Mouse (Mus musculus): ENCODE data around the gene Tff1. TPM values are rescaled to one million over a fixed set of nuclear protein-coding genes. Genes with fewer than 3 reads are reported as not detected.

The Tff1 gene
- total RNA-seq (2014; rRNA removed) (not detected in 2 replicates), polyA plus RNA-seq (2015; fragmentation: Nextera tagmentation; extraction: Ambion mirVana) (not detected in 2 replicates)

- 87% methylated on average over 6 of the region's 6 CpGs for WGBS
These were observed at the start of gene Tff1 for GRCm38 (mm10) chr17:31165127-31165526. TSS of gene Tff1 (minus strand) at chr17:31165277.

GRCm38 (mm10) chr17:31211881-31212280, 46.8 kb upstream of the Tff1 start:
- DNase-seq = no peak
- Histone ChIP-seq H3K36me3 (ENCODE audit: insufficient read depth) (no peaks in the 10 kb centered on the region), H3K4me1 (ENCODE audit: insufficient read depth) (no peaks in the 10 kb centered on the region), H3K9me3 (ENCODE audit: low read length) (no peaks in the 10 kb centered on the region), H3K9ac (no peak overlapping the region), H3K4me2 (ENCODE audit: low read depth) (no peak overlapping the region), H3K27me3 (ENCODE audit: insufficient read depth, low read length) (no peaks in the 10 kb centered on the region), H3K4me3 (ENCODE audit: low read depth, low read length) (no peak overlapping the region), H3K27ac (ENCODE audit: low read depth, low read length) (no peak overlapping the region)
- TF ChIP-seq CTCF (IDR thresholded peaks at IDR 0.05; ENCODE audit: low read depth) = no peak
- WGBS = 83% methylated on average over 6 of the region's 6 CpGs
- no peak for ATAC-seq

More at GRCm38 (mm10) chr17:31165127-31165526, at the start of gene Tff1:
- no peaks in the 10 kb centered on the region for H3K9me3 ChIP-seq (ENCODE audit: low read length)
- H3K27ac ChIP-seq (ENCODE audit: low read depth, low read length) = no peak within 1 kb of the TSS
- H3K4me3 ChIP-seq (ENCODE audit: low read depth, low read length) = no peak within 1 kb of the TSS
- no peaks in the 10 kb centered on the region for H3K4me1 ChIP-seq (ENCODE audit: insufficient read depth)
- DNase-seq (no peak), ATAC-seq (no peak)
- H3K36me3 ChIP-seq (ENCODE audit: insufficient read depth) = no peaks in the 10 kb centered on the region
- no peak within 1 kb of the TSS for H3K9ac ChIP-seq
- H3K4me2 ChIP-seq (ENCODE audit: low read depth) = no peak within 1 kb of the TSS
- H3K27me3 ChIP-seq (ENCODE audit: insufficient read depth, low read length) = no peaks in the 10 kb centered on the region
- TF ChIP-seq CTCF (IDR thresholded peaks at IDR 0.05; ENCODE audit: low read depth) = no peak

DNA sequence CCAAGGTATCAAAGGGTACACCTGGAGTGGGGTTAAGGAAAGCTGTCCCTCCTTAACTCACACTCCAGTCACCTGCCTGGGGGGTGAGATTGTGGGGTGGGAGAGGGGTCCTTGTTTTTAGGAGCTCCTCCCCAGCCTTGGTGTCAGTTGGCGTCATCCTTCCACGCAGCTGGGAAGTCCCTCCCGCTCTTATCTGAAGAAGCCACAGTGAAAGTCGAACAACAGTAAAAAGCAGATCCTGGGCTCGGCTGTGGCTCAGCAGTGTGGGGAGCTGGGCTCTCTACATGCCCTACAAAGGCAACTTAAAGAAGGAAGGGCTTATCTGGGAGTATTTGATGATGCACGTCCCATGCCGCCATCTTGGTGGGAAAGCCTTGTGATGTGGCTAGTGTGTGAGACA, 45.2 kb upstream of the Tff1 start:
- Histone ChIP-seq H3K9me3 (ENCODE audit: low read length) (no peaks in the 10 kb centered on the region), H3K4me2 (ENCODE audit: low read depth) (no peak overlapping the region), H3K36me3 (ENCODE audit: insufficient read depth) (no peaks in the 10 kb centered on the region), H3K4me1 (ENCODE audit: insufficient read depth) (no peaks in the 10 kb centered on the region), H3K27me3 (ENCODE audit: insufficient read depth, low read length) (no peaks in the 10 kb centered on the region), H3K9ac (no peak overlapping the region), H3K4me3 (ENCODE audit: low read depth, low read length) (no peak overlapping the region), H3K27ac (ENCODE audit: low read depth, low read length) (no peak overlapping the region)
- no peak for TF ChIP-seq CTCF (IDR thresholded peaks at IDR 0.05; ENCODE audit: low read depth)
- no peak for ATAC-seq
- WGBS = 95% methylated on average over 7 of the region's 7 CpGs
- no peak for DNase-seq

DNA sequence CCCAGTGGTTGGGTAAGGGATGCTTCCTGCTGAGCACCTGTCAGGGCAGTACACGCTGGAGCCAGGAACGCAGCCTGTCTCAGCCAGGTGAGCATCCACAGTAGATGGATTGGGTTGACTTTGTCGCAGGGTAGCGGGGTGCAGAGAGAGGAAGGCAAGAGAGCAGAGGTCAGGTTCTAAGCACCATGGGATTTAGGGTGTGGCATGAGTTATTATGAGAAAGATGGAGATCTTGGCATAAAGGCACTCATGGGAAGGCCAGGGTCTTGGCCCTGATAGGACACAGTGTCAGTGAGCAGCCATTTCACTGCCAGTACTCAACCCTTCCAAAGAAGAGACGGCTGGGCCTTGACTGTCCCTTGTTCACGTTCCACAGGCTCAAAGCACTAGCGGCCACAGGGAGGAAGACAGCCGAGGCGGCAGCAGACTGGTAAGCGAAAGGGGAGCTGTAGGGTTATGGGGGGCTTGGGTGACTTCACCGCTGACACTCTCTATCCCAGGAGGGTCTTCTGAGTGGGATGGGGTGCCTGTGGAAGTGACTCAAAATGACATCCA, 44.4 kb upstream of the Tff1 start:
- no peak for TF ChIP-seq CTCF (IDR thresholded peaks at IDR 0.05; ENCODE audit: low read depth)
- Histone ChIP-seq H3K36me3 (ENCODE audit: insufficient read depth) (no peaks in the 10 kb centered on the region), H3K27ac (ENCODE audit: low read depth, low read length) (no peak overlapping the region), H3K4me3 (ENCODE audit: low read depth, low read length) (no peak overlapping the region), H3K9me3 (ENCODE audit: low read length) (no peaks in the 10 kb centered on the region), H3K4me1 (ENCODE audit: insufficient read depth) (no peaks in the 10 kb centered on the region), H3K9ac (no peak overlapping the region), H3K27me3 (ENCODE audit: insufficient read depth, low read length) (no peaks in the 10 kb centered on the region), H3K4me2 (ENCODE audit: low read depth) (no peak overlapping the region)
- ATAC-seq (no peak), DNase-seq (no peak)
- WGBS = 91% methylated on average over 11 of the region's 11 CpGs

- WGBS = 91% methylated on average over 8 of the region's 8 CpGs
- Histone ChIP-seq H3K36me3 (ENCODE audit: insufficient read depth) (no peaks in the 10 kb centered on the region), H3K27me3 (ENCODE audit: insufficient read depth, low read length) (no peaks in the 10 kb centered on the region), H3K4me3 (ENCODE audit: low read depth, low read length) (no peak overlapping the region), H3K4me2 (ENCODE audit: low read depth) (no peak overlapping the region), H3K4me1 (ENCODE audit: insufficient read depth) (no peaks in the 10 kb centered on the region), H3K9me3 (ENCODE audit: low read length) (no peaks in the 10 kb centered on the region), H3K27ac (ENCODE audit: low read depth, low read length) (no peak overlapping the region), H3K9ac (no peak overlapping the region)
- DNase-seq = no peak
- no peak for TF ChIP-seq CTCF (IDR thresholded peaks at IDR 0.05; ENCODE audit: low read depth)
- ATAC-seq = no peak
These were observed 43.6 kb upstream of the Tff1 start for GRCm38 (mm10) chr17:31208654-31209053.

GRCm38 (mm10) chr17:31207771-31208334, 42.8 kb upstream of the Tff1 start, which contains the start of gene Ubash3a:
TSS of gene Ubash3a (plus strand) at chr17:31207873.
- ATAC-seq = no peak
- no peaks in the 10 kb centered on the region for H3K4me1 ChIP-seq (ENCODE audit: insufficient read depth)
- H3K36me3 ChIP-seq (ENCODE audit: insufficient read depth) = no peaks in the 10 kb centered on the region
- TF ChIP-seq CTCF (IDR thresholded peaks at IDR 0.05; ENCODE audit: low read depth) = no peak
- no peaks in the 10 kb centered on the region for H3K27me3 ChIP-seq (ENCODE audit: insufficient read depth, low read length)
- 78% methylated on average over 12 of the region's 12 CpGs for WGBS
- no peak within 1 kb of the TSS for H3K9ac ChIP-seq
- no peaks in the 10 kb centered on the region for H3K9me3 ChIP-seq (ENCODE audit: low read length)
- no peak within 1 kb of the TSS for H3K4me2 ChIP-seq (ENCODE audit: low read depth)
- no peak within 1 kb of the TSS for H3K4me3 ChIP-seq (ENCODE audit: low read depth, low read length)
- no peak within 1 kb of the TSS for H3K27ac ChIP-seq (ENCODE audit: low read depth, low read length)
- no peak for DNase-seq

- Histone ChIP-seq H3K36me3 (ENCODE audit: insufficient read depth) (no peaks in the 10 kb centered on the region), H3K9me3 (ENCODE audit: low read length) (no peaks in the 10 kb centered on the region), H3K4me1 (ENCODE audit: insufficient read depth) (no peaks in the 10 kb centered on the region), H3K4me2 (ENCODE audit: low read depth) (no peak within 1 kb of the TSS), H3K27me3 (ENCODE audit: insufficient read depth, low read length) (no peaks in the 10 kb centered on the region), H3K9ac (no peak within 1 kb of the TSS), H3K27ac (ENCODE audit: low read depth, low read length) (no peak within 1 kb of the TSS), H3K4me3 (ENCODE audit: low read depth, low read length) (no peak within 1 kb of the TSS)
- DNase-seq (no peak), ATAC-seq (no peak)
- no peak for TF ChIP-seq CTCF (IDR thresholded peaks at IDR 0.05; ENCODE audit: low read depth)
- WGBS = 87% methylated on average over 11 of the region's 11 CpGs
These were observed 33.8 kb upstream of the Tff1 start, which contains the start of gene Tmprss3 for GRCm38 (mm10) chr17:31198877-31199276. TSS of gene Tmprss3 (minus strand) at chr17:31198977.
